Mouse (Mus musculus): ENCODE data around the gene Zscan20. TPM values are rescaled to one million over a fixed set of nuclear protein-coding genes. Genes with fewer than 3 reads are reported as not detected.

The Zscan20 gene
- polyA plus RNA-seq, 1 experiment from 2014 or later: 4.4 TPM

DNA sequence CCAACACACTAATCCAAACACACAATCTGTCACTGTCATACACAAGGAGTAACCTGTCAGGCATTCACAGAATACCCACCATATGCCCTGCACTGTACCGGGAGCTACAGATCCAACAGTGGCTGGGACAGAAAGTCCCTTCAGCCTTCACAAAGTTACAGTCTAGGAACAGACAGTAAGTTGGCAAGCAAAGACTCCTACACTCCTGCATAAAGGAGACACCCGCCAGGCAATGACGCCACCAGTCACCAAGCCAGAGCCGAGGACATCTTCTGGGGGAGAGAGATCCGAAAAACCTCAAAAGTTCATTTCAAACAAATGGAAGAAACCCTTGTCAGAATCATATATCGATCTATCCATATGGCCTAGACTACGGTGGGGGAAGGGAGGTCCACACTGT lies 3.3 kb downstream of the Zscan20 start:
- 97% methylated on average over 7 of the region's 7 CpGs for WGBS
- Histone ChIP-seq H3K36me3 (ENCODE audit: control insufficient read depth, insufficient read depth, low read length) (peaks cover 24% of the 10 kb centered on the region), H3K27me3 (ENCODE audit: control insufficient read depth, insufficient read depth, low read length) (no peaks in the 10 kb centered on the region), H3K27ac (ENCODE audit: low read depth, low read length) (no peak overlapping the region), H3K4me1 (ENCODE audit: control insufficient read depth, insufficient read depth, low read length) (peaks cover 3% of the 10 kb centered on the region; the same call in 1 of the 2 replicates), H3K9ac (ENCODE audit: low read depth, low read length) (no peak overlapping the region), H3K9me3 (ENCODE audit: control insufficient read depth, low read length) (no peaks in the 10 kb centered on the region), H3K4me3 (ENCODE audit: low read length) (no peak overlapping the region), H3K4me2 (replicated peaks; ENCODE audit: low read depth, low read length) (no peak overlapping the region)
- ATAC-seq (ENCODE audit: low FRiP score, low TSS enrichment): no peak

DNA sequence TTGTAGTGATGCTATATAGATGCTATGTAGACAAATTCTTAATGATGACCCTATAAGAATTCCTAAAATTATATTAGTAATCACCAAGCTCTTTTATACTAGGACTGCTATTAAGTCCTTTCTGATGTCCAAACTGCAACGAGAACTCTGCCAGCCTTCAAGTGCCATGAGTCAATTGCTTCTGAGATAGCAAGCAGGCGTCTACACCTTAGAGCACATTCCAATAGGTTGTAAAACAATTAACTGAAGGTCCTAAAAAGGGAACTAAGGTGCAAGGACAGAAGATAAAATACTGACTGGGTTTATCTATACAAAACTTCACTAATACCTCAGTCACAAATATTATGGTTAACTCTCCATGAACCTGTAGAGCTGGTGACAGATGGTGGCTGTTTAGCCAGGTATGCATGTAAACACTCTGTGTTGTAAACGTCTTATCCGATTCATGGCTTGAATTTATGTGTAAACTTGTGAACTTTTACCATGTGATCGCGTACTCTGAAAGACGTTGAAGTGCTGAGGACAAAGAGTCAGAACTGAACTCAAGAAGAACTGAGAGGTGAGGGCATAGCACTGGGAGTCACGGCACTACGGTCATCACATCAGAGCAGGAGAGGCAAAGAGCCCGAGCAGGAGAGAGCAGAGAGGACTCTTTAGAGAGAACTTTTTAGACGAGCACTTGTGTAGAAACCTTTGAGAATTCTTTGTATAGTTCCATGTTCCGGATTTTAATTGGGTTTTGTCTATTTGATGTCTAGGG lies 11.9 kb downstream of the Zscan20 start:
- Histone ChIP-seq H3K4me2 (replicated peaks; ENCODE audit: low read depth, low read length) (no peak overlapping the region), H3K4me3 (ENCODE audit: low read length) (no peak overlapping the region), H3K9me3 (ENCODE audit: control insufficient read depth, low read length) (no peaks in the 10 kb centered on the region), H3K4me1 (ENCODE audit: control insufficient read depth, insufficient read depth, low read length) (no peaks in the 10 kb centered on the region), H3K27ac (ENCODE audit: low read depth, low read length) (no peak overlapping the region), H3K9ac (ENCODE audit: low read depth, low read length) (no peak overlapping the region), H3K36me3 (ENCODE audit: control insufficient read depth, insufficient read depth, low read length) (peaks cover 13% of the 10 kb centered on the region), H3K27me3 (ENCODE audit: control insufficient read depth, insufficient read depth, low read length) (no peaks in the 10 kb centered on the region)
- 64% methylated on average over 12 of the region's 12 CpGs for WGBS
- ATAC-seq (ENCODE audit: low FRiP score, low TSS enrichment): no peak

DNA sequence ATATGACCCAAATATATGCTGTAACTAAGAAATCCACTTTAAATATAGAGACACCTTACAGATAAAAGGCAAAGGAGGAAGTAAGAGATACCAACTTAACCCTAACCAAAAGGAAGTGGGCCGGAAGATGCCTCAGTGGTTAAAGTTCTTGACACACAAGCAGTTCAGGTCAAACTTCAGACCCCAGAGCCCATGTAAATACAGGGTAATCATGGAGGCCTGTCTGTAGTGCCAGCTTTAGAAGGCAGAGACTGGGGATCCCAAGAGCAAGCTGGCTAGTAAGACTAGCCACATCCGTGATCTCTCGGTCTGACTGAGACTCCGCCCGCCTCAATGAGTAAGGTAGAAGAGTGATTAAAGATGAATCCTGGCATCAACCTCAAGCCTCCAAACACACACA lies 15.8 kb downstream of the Zscan20 start:
- Histone ChIP-seq H3K4me3 (ENCODE audit: low read length) (no peak overlapping the region), H3K4me1 (ENCODE audit: control insufficient read depth, insufficient read depth, low read length) (no peaks in the 10 kb centered on the region), H3K9ac (ENCODE audit: low read depth, low read length) (no peak overlapping the region), H3K27me3 (ENCODE audit: control insufficient read depth, insufficient read depth, low read length) (no peaks in the 10 kb centered on the region), H3K4me2 (replicated peaks; ENCODE audit: low read depth, low read length) (no peak overlapping the region), H3K36me3 (ENCODE audit: control insufficient read depth, insufficient read depth, low read length) (peaks cover 17% of the 10 kb centered on the region; the same call in 1 of the 2 replicates), H3K27ac (ENCODE audit: low read depth, low read length) (no peak overlapping the region), H3K9me3 (ENCODE audit: control insufficient read depth, low read length) (no peaks in the 10 kb centered on the region)
- 94% methylated on average over 5 of the region's 5 CpGs for WGBS
- ATAC-seq (ENCODE audit: low FRiP score, low TSS enrichment): no peak

DNA sequence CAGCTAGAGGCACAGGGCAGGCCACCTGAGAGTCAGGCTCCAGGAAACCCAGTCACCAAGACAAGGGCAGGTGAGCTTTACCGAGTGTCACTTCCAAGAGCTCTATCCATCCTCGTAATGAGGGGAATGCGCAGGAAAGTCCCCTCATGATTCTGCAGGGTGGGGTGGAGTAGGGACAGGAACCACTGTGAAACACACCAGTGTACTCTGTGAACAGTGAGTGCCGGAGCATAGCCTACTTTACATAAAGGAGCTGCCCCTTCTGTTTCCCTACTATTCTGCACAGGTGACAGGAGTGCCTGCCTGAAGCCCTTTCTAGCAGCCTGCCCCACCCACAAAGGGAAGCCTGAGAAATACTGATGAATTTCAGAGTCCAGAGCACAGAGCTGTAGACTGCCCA lies 16.6 kb downstream of the Zscan20 start:
- no peaks in the 10 kb centered on the region for H3K4me1 ChIP-seq (ENCODE audit: control insufficient read depth, insufficient read depth, low read length)
- H3K27ac ChIP-seq (ENCODE audit: low read depth, low read length): no peak overlapping the region
- no peaks in the 10 kb centered on the region for H3K9me3 ChIP-seq (ENCODE audit: control insufficient read depth, low read length)
- H3K4me3 ChIP-seq (ENCODE audit: low read length): no peak overlapping the region
- H3K27me3 ChIP-seq (ENCODE audit: control insufficient read depth, insufficient read depth, low read length): no peaks in the 10 kb centered on the region
- no peak overlapping the region for H3K4me2 ChIP-seq (replicated peaks; ENCODE audit: low read depth, low read length)
- 90% methylated on average over 4 of the region's 4 CpGs for WGBS
- H3K9ac ChIP-seq (ENCODE audit: low read depth, low read length): no peak overlapping the region
- no peak for ATAC-seq (ENCODE audit: low FRiP score, low TSS enrichment)
- peaks cover 22% of the 10 kb centered on the region; the same call in 1 of the 2 replicates for H3K36me3 ChIP-seq (ENCODE audit: control insufficient read depth, insufficient read depth, low read length)

DNA sequence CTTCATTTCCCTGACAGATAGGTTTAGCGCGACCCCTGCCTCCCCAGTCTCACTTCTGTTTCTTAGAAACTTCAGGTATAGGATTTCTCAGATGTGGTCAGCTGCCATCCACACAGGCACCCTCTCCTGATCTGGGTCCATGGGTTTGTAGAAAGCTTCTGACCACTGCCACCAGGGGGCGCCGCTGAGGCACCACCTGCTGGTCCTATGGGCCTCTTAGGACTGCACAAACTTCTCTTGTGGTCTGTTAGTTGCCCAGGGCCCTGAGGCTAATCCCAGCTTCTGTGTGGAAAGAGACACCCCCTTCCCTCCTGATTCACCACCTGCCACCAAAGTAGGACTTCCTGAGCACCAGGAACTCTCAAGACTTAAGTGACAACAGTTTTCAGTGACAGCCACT lies 30.7 kb downstream of the Zscan20 start:
- H3K4me1 ChIP-seq (ENCODE audit: control insufficient read depth, insufficient read depth, low read length): no peaks in the 10 kb centered on the region
- H3K27ac ChIP-seq (ENCODE audit: low read depth, low read length): no peak overlapping the region
- 55% methylated on average over 4 of the region's 4 CpGs for WGBS
- ATAC-seq (ENCODE audit: low FRiP score, low TSS enrichment): no peak
- peaks cover 18% of the 10 kb centered on the region for H3K36me3 ChIP-seq (ENCODE audit: control insufficient read depth, insufficient read depth, low read length)
- no peaks in the 10 kb centered on the region for H3K27me3 ChIP-seq (ENCODE audit: control insufficient read depth, insufficient read depth, low read length)
- H3K4me2 ChIP-seq (replicated peaks; ENCODE audit: low read depth, low read length): no peak overlapping the region
- peaks cover 27% of the 10 kb centered on the region for H3K9me3 ChIP-seq (ENCODE audit: control insufficient read depth, low read length)
- H3K4me3 ChIP-seq (ENCODE audit: low read length): no peak overlapping the region
- no peak overlapping the region for H3K9ac ChIP-seq (ENCODE audit: low read depth, low read length)

DNA sequence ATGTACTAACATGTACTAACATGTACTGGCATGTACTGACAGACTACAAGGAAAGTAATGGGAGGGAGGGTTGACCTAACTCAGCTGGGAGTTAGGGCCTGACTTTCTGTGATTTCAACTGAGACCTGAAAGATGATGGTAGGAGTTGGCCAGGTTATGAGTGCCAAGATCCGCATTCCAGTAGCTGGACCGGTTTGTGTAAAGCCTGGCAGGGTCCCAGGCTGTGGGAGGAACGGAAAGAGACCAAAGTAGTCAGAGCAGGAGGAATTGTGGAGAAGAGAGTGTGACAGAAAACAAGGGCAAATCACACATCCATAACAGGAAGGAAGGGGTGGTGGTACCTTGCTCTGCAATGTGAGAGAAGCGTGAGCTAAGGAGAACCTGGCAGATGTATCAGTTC lies 34.1 kb downstream of the Zscan20 start:
- Histone ChIP-seq H3K9me3 (ENCODE audit: control insufficient read depth, low read length) (no peaks in the 10 kb centered on the region), H3K4me3 (ENCODE audit: low read length) (no peak overlapping the region), H3K27ac (ENCODE audit: low read depth, low read length) (no peak overlapping the region), H3K4me2 (replicated peaks; ENCODE audit: low read depth, low read length) (no peak overlapping the region), H3K27me3 (ENCODE audit: control insufficient read depth, insufficient read depth, low read length) (no peaks in the 10 kb centered on the region), H3K36me3 (ENCODE audit: control insufficient read depth, insufficient read depth, low read length) (peaks cover 6% of the 10 kb centered on the region), H3K4me1 (ENCODE audit: control insufficient read depth, insufficient read depth, low read length) (no peaks in the 10 kb centered on the region), H3K9ac (ENCODE audit: low read depth, low read length) (no peak overlapping the region)
- WGBS: 87% methylated on average over 4 of the region's 4 CpGs
- no peak for ATAC-seq (ENCODE audit: low FRiP score, low TSS enrichment)

DNA sequence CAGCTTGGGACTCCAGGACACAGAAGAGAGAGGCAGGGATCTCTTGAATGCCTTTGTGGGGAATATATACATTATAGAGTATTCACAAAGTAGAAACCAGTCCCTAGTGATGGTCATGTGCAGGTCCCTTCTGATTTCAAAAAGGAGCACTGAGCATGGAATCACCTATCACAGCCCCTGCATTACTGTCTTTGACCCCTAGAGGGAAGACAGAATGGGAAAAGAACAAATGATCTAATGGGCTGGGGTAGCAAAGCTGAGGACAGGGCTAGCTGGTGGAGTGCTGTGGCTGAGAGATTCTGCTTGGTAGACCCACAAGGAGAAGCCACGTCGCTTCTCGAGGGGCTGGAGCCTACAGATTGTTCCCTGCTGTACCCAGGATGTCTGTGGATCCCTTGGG lies 49.6 kb downstream of the Zscan20 start:
- WGBS: 85% methylated on average over 3 of the region's 3 CpGs
- H3K4me1 ChIP-seq (ENCODE audit: control insufficient read depth, insufficient read depth, low read length): no peaks in the 10 kb centered on the region
- no peak for ATAC-seq (ENCODE audit: low FRiP score, low TSS enrichment)

DNA sequence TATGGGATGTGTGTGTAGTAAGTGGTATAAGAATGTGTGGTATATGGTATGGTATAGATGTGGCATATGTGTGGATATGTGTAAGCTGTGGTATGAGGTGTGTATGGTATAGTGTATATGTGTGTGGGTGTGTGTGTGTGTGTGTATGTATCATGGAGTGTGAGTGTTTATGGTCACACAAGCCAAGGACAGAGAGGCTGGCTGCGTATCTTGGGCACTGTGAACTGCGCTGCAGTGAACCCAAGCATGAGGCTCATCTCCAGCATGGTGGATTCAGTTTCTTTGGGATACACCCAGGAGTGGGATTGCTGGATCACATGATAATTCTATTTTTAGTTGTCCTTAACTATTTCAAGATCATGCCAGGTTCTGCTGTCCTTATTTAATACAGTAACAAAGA lies 55.7 kb downstream of the Zscan20 start:
- Histone ChIP-seq H3K4me3 (ENCODE audit: low read length) (no peak overlapping the region), H3K9me3 (ENCODE audit: control insufficient read depth, low read length) (no peaks in the 10 kb centered on the region), H3K4me2 (replicated peaks; ENCODE audit: low read depth, low read length) (no peak overlapping the region), H3K27ac (ENCODE audit: low read depth, low read length) (no peak overlapping the region), H3K27me3 (ENCODE audit: control insufficient read depth, insufficient read depth, low read length) (no peaks in the 10 kb centered on the region), H3K36me3 (ENCODE audit: control insufficient read depth, insufficient read depth, low read length) (no peaks in the 10 kb centered on the region), H3K9ac (ENCODE audit: low read depth, low read length) (no peak overlapping the region), H3K4me1 (ENCODE audit: control insufficient read depth, insufficient read depth, low read length) (no peaks in the 10 kb centered on the region)
- 97% methylated on average over 2 of the region's 2 CpGs for WGBS
- ATAC-seq (ENCODE audit: low FRiP score, low TSS enrichment): no peak

More for the DNA sequence above, 49.6 kb downstream of the Zscan20 start:
- H3K27me3 ChIP-seq (ENCODE audit: control insufficient read depth, insufficient read depth, low read length): no peaks in the 10 kb centered on the region
- no peak overlapping the region for H3K4me2 ChIP-seq (replicated peaks; ENCODE audit: low read depth, low read length)
- no peaks in the 10 kb centered on the region for H3K9me3 ChIP-seq (ENCODE audit: control insufficient read depth, low read length)
- H3K9ac ChIP-seq (ENCODE audit: low read depth, low read length): no peak overlapping the region
- H3K36me3 ChIP-seq (ENCODE audit: control insufficient read depth, insufficient read depth, low read length): no peaks in the 10 kb centered on the region
- no peak overlapping the region for H3K27ac ChIP-seq (ENCODE audit: low read depth, low read length)
- H3K4me3 ChIP-seq (ENCODE audit: low read length): no peak overlapping the region

DNA sequence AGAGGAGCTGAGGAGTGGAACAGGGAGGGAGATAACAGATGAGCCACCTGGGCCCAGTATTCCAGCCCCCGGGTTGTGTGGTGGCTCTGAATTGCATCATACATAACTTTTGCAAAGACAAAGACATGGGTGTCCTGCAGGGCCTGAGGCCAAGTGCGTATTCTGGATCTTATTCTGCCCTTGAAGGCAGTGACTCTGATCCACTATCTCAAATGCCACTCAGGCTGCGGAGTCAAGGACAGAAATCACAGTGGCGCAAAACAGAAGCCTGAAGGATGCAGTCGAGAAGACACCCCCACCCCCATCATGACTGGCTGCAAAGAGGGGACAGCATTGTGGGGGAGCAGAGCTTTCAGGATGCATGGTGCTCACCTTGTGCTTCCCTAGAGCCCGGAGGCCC lies 59.1 kb downstream of the Zscan20 start:
- Histone ChIP-seq H3K4me1 (ENCODE audit: control insufficient read depth, insufficient read depth, low read length) (no peaks in the 10 kb centered on the region), H3K4me2 (replicated peaks; ENCODE audit: low read depth, low read length) (no peak overlapping the region), H3K9ac (ENCODE audit: low read depth, low read length) (no peak overlapping the region), H3K4me3 (ENCODE audit: low read length) (no peak overlapping the region), H3K27me3 (ENCODE audit: control insufficient read depth, insufficient read depth, low read length) (no peaks in the 10 kb centered on the region), H3K36me3 (ENCODE audit: control insufficient read depth, insufficient read depth, low read length) (no peaks in the 10 kb centered on the region), H3K9me3 (ENCODE audit: control insufficient read depth, low read length) (no peaks in the 10 kb centered on the region), H3K27ac (ENCODE audit: low read depth, low read length) (no peak overlapping the region)
- ATAC-seq (ENCODE audit: low FRiP score, low TSS enrichment): no peak
- WGBS: 84% methylated on average over 6 of the region's 6 CpGs

All from kidney, embryonic 14.5 days (tissue).